24 mouse cellular contexts compared by ENCODE assay signal in the genomic region with DNA sequence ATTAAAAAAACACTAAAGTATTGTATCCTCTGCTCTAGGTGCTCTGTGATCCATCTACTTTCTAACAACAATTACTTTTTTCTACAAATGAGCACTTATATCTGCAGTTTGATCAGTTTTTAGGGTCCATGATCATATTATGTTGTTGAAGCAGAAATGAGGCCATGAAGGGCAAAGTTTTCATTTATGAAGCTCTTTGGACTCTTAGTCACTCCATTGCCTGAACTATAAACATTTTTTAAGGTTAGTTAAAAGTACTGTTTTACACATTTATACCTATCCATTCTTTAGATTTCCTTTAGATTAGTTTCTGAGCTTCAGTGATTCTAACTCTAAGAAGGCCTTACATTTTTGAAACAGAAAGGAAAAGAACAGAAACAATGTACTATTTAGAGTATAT.
"Had no signal": no experiment of that assay in that cellular context is flagged by ENCODE, and none has a peak within 500 bp of the region (broad histone marks: within the 10 kb centered on the region; RNA-seq: fewer than 3 reads in every experiment).

No protein-coding gene starts in this region.

- H3K4me2 ChIP-seq: heart, embryonic 11.5 days; heart, embryonic 13.5 days; heart, embryonic 15.5 days; hindbrain, embryonic 13.5 days; hindbrain, embryonic 15.5 days; limb, embryonic 12.5 days; liver, embryonic 13.5 days; liver, embryonic 15.5 days had no signal

- H3K27ac ChIP-seq: heart, adult 2 months; heart, embryonic 13.5 days; heart, embryonic 15.5 days; hindbrain, embryonic 13.5 days; hindbrain, embryonic 15.5 days; hindbrain, postnatal 0 days; left cerebral cortex, adult 2 months; limb, embryonic 10.5 days; limb, embryonic 12.5 days; liver, embryonic 13.5 days; liver, embryonic 15.5 days had no signal

- H3K27me3 ChIP-seq: heart, embryonic 13.5 days; heart, embryonic 15.5 days; hindbrain, embryonic 13.5 days; hindbrain, embryonic 15.5 days; limb, embryonic 12.5 days; liver, embryonic 13.5 days; liver, embryonic 15.5 days had no signal

- DNase-seq: gastrocnemius, postnatal 14 days; gastrocnemius, postnatal 36 days; heart, adult 11 months; heart, adult 2 months; heart, postnatal 14 days; heart, postnatal 36 days; kidney, adult 18-20 months; kidney, adult 8-10 months; kidney, postnatal 10 days; kidney, postnatal 25 days; kidney, postnatal 4 days; layer of hippocampus, adult 9-11 months; liver; liver, embryonic 13.5 days had no signal

- ATAC-seq: hindbrain, postnatal 0 days had no signal

- H3K9me3 ChIP-seq: heart, embryonic 13.5 days; heart, embryonic 15.5 days; hindbrain, embryonic 13.5 days; hindbrain, embryonic 15.5 days; limb, embryonic 10.5 days; limb, embryonic 12.5 days; liver, embryonic 13.5 days; liver, embryonic 15.5 days had no signal

- H3K4me3 ChIP-seq: heart, adult 2 months; heart, embryonic 13.5 days; heart, embryonic 15.5 days; hindbrain, embryonic 13.5 days; hindbrain, embryonic 15.5 days; left cerebral cortex, adult 2 months; limb, embryonic 10.5 days; limb, embryonic 12.5 days; liver, embryonic 13.5 days; liver, embryonic 15.5 days had no signal

- H3K9ac ChIP-seq: heart, embryonic 13.5 days; heart, embryonic 15.5 days; hindbrain, embryonic 13.5 days; hindbrain, embryonic 15.5 days; limb, embryonic 12.5 days; liver, embryonic 13.5 days; liver, embryonic 15.5 days had no signal

- H3K4me1 ChIP-seq: heart, embryonic 13.5 days; heart, embryonic 15.5 days; hindbrain, embryonic 13.5 days; hindbrain, embryonic 15.5 days; limb, embryonic 10.5 days; limb, embryonic 12.5 days; liver, embryonic 13.5 days; liver, embryonic 15.5 days had no signal

- H3K36me3 ChIP-seq: heart, embryonic 13.5 days; heart, embryonic 15.5 days; hindbrain, embryonic 13.5 days; hindbrain, embryonic 15.5 days; limb, embryonic 10.5 days; limb, embryonic 12.5 days; liver, embryonic 13.5 days; liver, embryonic 15.5 days had no signal
